Mouse (Mus musculus) inflammation-experienced regulatory T-cells, adult 6 months (primary cell): Measurements from ENCODE around the gene Nkx2-3. TPM values are rescaled to one million over a fixed set of nuclear protein-coding genes. Genes with fewer than 3 reads are reported as not detected.

Experiments used
- ATAC-seq: one replicate; pipeline ENCODE4 v1.8.0; 2017
- polyA plus RNA-seq, 3 experiments: library from polyadenylated mRNA; unstranded; fragments of 100-300 nt; shearing (Covaris generic); gene quantifications; one replicate each; pipeline ENCODE4 v1.2.1; 2017

Nkx2-3 gene
- polyA plus RNA-seq, result not detected

GRCm38 (mm10) chr19:43612051-43612450 lies at the start of gene Nkx2-3:
TSS of gene Nkx2-3 (plus strand) at chr19:43612325.
- ATAC-seq, result no peak

- no peak for ATAC-seq
Observed at GRCm38 (mm10) chr19:43563166-43563565, 49.0 kb upstream of the Nkx2-3 start.

GRCm38 (mm10) chr19:43568298-43568697 lies 43.8 kb upstream of the Nkx2-3 start:
- no peak for ATAC-seq

- no peak for ATAC-seq
Observed at GRCm38 (mm10) chr19:43569133-43569532, 43.0 kb upstream of the Nkx2-3 start.

GRCm38 (mm10) chr19:43570831-43571790 lies 41.0 kb upstream of the Nkx2-3 start:
- peak; percentile 84 for ATAC-seq

GRCm38 (mm10) chr19:43579081-43579796 lies 32.9 kb upstream of the Nkx2-3 start:
- ATAC-seq, result no peak

DNA sequence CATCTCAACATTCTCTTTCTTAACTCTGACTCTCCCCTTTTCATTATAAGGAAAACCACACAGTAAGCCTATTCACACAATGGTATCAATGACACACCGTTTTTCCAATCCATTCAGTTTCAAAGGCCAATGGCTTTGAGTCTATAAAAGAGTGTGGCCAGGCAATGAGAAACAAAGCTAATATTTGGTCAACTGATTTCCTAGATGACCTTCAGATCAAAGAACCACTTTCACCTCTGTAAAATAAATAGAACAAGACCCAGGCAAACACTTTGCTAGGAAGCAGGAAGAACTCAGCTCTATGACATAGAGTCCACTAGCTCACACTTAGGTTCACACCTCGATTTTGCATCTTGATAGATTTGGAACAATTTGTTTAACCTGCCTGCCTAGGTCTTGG lies 30.9 kb upstream of the Nkx2-3 start:
- no peak for ATAC-seq

GRCm38 (mm10) chr19:43583192-43583591 lies 28.9 kb upstream of the Nkx2-3 start:
- ATAC-seq, result no peak

DNA sequence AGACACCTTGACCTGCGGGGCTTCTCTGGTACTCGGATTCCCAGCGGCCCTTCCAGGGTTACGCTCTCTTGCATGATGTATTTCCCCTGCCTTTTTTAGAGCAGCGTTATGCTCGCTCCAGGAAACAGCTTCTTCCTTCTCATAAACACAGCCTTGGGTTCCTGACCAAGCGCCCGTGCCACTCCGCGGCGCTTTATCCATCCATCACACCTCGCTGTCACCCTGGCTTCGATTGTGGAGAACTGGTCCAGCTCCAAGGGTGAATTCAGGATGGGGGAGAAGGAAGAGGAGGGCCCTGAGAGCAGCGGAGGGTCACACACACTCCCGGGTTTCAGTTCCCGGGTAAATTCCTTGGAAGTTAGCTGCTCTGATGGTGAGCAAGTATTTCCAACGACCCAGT lies 28.5 kb upstream of the Nkx2-3 start:
- no peak for ATAC-seq

DNA sequence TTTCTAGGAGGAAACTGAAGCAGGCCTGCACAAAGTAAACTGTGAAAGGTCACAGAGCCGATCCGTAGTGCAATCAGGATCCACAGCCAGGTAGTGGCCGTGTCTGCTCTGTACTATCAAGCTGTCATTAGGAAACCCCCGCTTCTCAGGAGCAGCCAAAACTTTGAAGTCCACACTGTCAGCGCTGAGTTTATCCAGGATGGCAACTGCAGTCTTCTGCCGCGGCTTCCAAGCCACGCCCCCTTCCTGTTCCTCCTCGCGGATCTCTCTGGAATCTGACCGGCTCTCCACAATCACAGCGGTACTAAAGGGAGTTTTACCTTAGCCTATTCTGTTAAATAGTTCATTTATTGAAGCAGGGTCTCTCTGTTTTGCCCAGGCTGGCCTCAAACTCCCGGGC lies 27.3 kb upstream of the Nkx2-3 start:
- ATAC-seq, result no peak

- no peak for ATAC-seq
Observed at GRCm38 (mm10) chr19:43592026-43592425, 20.1 kb upstream of the Nkx2-3 start.

DNA sequence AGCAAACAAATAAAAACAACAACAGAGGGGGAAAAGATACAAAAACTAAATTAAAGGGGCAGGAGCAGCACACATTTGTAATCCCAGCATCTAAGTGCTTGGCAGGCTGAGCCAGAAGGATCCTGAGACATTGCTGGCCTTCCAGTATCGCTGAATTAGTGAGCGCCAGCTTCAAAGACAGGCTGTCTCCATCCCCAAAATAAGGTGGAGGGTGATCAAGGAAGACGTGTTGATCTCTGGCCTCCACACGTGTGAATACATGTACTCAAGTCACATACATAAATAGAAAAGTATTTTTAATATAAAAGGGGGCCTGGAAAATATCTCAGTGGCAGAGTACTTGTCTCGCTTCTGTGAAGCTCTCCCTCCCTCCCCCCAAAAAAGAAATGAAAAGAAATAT lies 15.1 kb upstream of the Nkx2-3 start:
- no peak for ATAC-seq

- ATAC-seq, result no peak
Observed at GRCm38 (mm10) chr19:43598741-43599660, 13.1 kb upstream of the Nkx2-3 start.

DNA sequence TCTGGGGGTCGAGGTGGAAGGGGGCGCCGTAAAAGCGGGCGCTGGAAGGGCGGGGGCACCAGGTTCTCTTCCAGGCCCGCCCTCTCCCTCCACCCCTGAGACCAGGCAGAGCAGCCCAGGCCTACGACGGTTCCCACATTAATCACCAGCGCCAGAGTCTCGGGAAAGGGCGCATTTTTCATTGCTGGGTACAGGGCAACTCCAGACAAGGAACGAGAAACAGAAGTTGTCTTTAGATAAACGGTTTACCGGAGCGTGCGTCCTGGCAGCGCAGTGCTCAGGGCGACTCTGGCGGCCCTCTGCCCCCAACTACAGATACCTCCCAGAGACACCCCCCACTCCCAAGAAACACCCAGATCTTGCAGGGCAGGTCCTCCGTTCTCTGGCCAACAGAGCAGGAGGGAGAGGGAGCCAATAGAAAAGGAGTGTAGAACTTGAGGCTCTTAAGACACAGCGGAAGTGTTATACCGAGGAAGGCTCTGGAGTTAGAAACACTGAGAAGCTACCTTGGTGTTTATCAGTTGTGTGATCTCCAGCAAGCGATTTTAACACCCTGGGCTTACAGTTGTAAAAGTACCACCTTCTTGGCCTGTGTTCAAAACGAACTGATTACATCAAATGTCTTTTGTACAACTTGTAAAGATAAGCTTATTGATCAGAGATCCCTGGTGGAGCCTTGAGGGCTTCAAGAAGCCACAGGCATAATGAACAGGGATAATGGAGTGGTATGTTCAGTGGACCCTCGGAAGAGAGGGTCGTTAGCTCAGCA lies 12.2 kb upstream of the Nkx2-3 start:
- no peak for ATAC-seq

- ATAC-seq, result no peak
Observed at GRCm38 (mm10) chr19:43600545-43601331, 11.4 kb upstream of the Nkx2-3 start.

GRCm38 (mm10) chr19:43601440-43601839 lies 10.7 kb upstream of the Nkx2-3 start:
- ATAC-seq, result no peak

DNA sequence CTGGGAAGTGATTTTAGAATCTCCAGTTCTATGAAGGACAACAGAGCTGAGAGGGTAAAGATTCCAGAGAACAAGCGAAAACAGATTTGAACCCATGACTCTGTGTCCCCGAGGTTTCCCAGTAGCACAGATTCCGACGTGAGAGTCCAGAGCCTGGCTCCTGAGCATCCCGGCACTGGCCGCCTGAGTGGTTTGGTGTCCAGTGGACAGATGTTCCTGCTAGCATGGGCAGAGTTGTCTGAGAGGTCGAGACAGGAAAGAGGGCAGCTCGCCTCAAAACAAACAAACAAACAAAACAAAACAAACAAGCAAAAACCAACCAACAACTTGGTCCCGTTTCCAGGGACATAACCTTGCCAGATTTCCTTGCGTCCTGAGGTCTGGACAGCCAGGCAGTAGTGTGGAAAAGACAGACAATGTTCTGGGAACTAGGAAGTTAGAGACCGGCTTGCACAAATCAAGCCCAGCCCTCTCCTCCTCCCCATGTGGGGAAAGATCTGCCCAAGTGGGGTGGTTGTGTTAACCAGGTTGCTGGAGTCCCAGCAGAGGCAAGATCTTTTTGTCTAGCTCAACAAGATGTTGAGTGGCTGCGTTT lies 10.0 kb upstream of the Nkx2-3 start:
- no peak for ATAC-seq

DNA sequence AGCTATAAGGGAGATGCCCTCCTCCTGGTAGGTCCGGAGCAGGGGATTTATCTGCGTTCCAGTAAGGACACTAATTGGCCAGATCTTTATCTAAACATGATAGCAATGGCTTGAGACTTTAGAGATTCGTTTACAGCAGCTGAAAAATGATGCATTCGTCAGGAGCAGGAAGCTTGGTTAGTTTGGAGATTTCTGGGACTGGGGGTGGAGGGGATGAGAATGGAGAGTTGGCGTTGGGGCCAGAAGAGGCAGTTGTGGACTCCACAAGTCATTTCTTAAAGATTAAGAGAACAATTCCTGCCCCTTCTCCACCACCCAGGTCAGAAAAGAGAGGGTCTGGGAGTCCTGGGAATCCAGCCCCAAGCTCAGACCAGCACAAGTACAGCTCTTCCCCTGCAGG lies 8.6 kb upstream of the Nkx2-3 start:
- ATAC-seq, result no peak

DNA sequence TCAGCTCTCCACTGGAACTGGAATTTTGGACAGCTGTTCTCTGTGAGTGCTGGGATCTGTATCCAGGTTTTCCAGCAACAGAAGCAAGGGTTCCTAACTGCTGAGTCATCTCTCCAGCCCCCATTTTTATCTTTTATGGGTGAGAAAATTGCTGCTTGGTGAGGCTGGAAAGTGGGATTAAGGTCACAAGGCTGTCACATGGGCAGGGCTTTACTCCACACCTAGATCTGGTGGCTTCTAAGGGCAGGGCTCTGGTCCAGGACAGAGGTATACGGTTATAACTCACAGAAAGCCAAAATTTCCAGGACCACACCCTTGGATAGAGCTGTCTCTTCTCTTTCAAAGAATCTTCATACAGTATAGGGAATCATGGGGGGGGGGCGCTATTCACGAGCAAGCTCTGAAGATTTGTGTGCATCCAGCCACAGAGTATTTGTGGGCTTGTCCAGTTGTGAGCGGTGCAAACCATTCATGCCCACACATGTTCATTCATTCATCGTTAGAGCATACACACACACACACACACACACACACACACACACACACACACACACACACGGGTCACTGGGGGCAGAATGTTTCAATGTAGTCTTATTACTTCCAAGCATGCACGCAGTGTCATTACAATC lies 7.5 kb upstream of the Nkx2-3 start:
- ATAC-seq, result no peak
